Mouse (Mus musculus) myocyte (in vitro differentiated cells): ENCODE results near the gene Serping1. TPM values are rescaled to one million over a fixed set of nuclear protein-coding genes. Genes with fewer than 3 reads are reported as not detected.
"Not testable (repeated sequence)": the region's sequence is repeated elsewhere in the genome, so short reads cannot be mapped to it uniquely, and the experiment has no call there.

Source experiments
- H3K27me3 ChIP-seq: one replicate; pipeline ENCODE4 v1.6.1; 2011; ENCODE audit not compliant: control insufficient read depth, insufficient read depth, insufficient read length
- H3K36me3 ChIP-seq: one replicate; pipeline ENCODE4 v1.6.1; 2011; ENCODE audit not compliant: control insufficient read depth, insufficient read depth
- H3K4me2 ChIP-seq: one replicate; pipeline ENCODE4 v1.6.1; 2011; ENCODE audit warnings: low read depth, control low read depth
- H3K4me3 ChIP-seq: one replicate; pipeline ENCODE4 v1.5.1; 2011; ENCODE audit warnings: mild to moderate bottlenecking, control low read depth, moderate library complexity
- H3K79me2 ChIP-seq: one replicate; pipeline ENCODE4 v1.6.1; 2011; ENCODE audit not compliant: control insufficient read depth, insufficient read depth
- H3ac ChIP-seq: one replicate; pipeline ENCODE4 v1.6.1; 2011; ENCODE audit not compliant: control insufficient read depth, insufficient read length
- CEBPB ChIP-seq: IDR thresholded peaks from 2 replicates; pipeline ENCODE4 v1.6.1; 2011; ENCODE audit warnings: mild to moderate bottlenecking, moderate library complexity; ENCODE audit not compliant: poor library complexity, insufficient read depth, severe bottlenecking
- E2F4 ChIP-seq: IDR thresholded peaks from one replicate; pipeline ENCODE4 v1.6.1; 2011; ENCODE audit warnings: mild to moderate bottlenecking, control low read depth, moderate library complexity; ENCODE audit not compliant: insufficient read depth
- MAX ChIP-seq: IDR thresholded peaks from one replicate; pipeline ENCODE4 v1.6.1; 2011; ENCODE audit warnings: low read depth, mild to moderate bottlenecking, control low read depth
- MYOD1 ChIP-seq, 3 experiments: IDR thresholded peaks; one replicate each; pipeline ENCODE4 v1.6.1; 2011; ENCODE audit warnings: control low read depth in 2 of 3, low read depth in 2 of 3, mild to moderate bottlenecking in 2 of 3, moderate library complexity in 1 of 3; ENCODE audit not compliant: insufficient read length in 2 of 3, control insufficient read depth in 1 of 3
- MYOG ChIP-seq, 3 experiments: IDR thresholded peaks; one replicate each; pipeline ENCODE4 v1.6.1; 2011; ENCODE audit warnings: control low read depth in 2 of 3, low read depth in 2 of 3, mild to moderate bottlenecking in 2 of 3; ENCODE audit not compliant: insufficient read length in 2 of 3, control insufficient read depth in 1 of 3, insufficient read depth in 1 of 3
- POLR2A ChIP-seq: IDR thresholded peaks from one replicate; pipeline ENCODE4 v1.6.1; 2011; ENCODE audit warnings: low read depth, mild to moderate bottlenecking, control low read depth, moderate library complexity; ENCODE audit not compliant: insufficient read length
- POLR2AphosphoS2 ChIP-seq: IDR thresholded peaks from one replicate; pipeline ENCODE4 v1.6.1; 2011; ENCODE audit warnings: low read depth, control low read depth; ENCODE audit not compliant: insufficient read length
- REST ChIP-seq: IDR thresholded peaks from one replicate; pipeline ENCODE4 v1.6.1; 2011; ENCODE audit warnings: mild to moderate bottlenecking, control low read depth, moderate library complexity; ENCODE audit not compliant: insufficient read depth, insufficient read length
- SRF ChIP-seq: IDR thresholded peaks from one replicate; pipeline ENCODE4 v1.6.1; 2011; ENCODE audit warnings: low read depth; ENCODE audit not compliant: control insufficient read depth, insufficient read length
- TCF12 ChIP-seq: IDR thresholded peaks from one replicate; pipeline ENCODE4 v1.6.1; 2011; ENCODE audit warnings: mild to moderate bottlenecking, control low read depth; ENCODE audit not compliant: poor library complexity, insufficient read depth, severe bottlenecking
- TCF3 ChIP-seq: IDR thresholded peaks from one replicate; pipeline ENCODE4 v1.6.1; 2011; ENCODE audit warnings: low read depth, control low read depth; ENCODE audit not compliant: insufficient read length
- USF1 ChIP-seq: IDR thresholded peaks from one replicate; pipeline ENCODE4 v1.6.1; 2011; ENCODE audit warnings: low read depth, mild to moderate bottlenecking, control low read depth, moderate library complexity
- polyA plus RNA-seq: library from polyadenylated mRNA; unstranded; fragments of >200 nt; fragmentation: generic; extraction: Trizol; gene quantifications from one replicate; pipeline ENCODE4 v1.2.1, GENCODE M21; 2012; ENCODE audit warnings: missing spikeins

Gene Serping1
- polyA plus RNA-seq, 1 experiment: 0.62 TPM

GRCm38 (mm10) chr2:84803963-84804362 lies 28.7 kb upstream of the Serping1 start:
- Histone ChIP-seq H3K4me2 (no peak overlapping the region), H3K4me3 (no peak overlapping the region), H3ac (no peak overlapping the region), H3K27me3 (no peaks in the 10 kb centered on the region), H3K36me3 (no peaks in the 10 kb centered on the region), H3K79me2 (no peaks in the 10 kb centered on the region)
- TF ChIP-seq POLR2A (no peak), MAX (no peak), MYOD1 (IDR thresholded peaks at IDR 0.05; ENCODE audit: control insufficient read depth in 1 of 3, insufficient read length in 2 of 3, low read depth in 2 of 3) (no peak), USF1 (no peak), E2F4 (no peak), TCF12 (no peak), MYOG (IDR thresholded peaks at IDR 0.05; ENCODE audit: control insufficient read depth in 1 of 3, insufficient read depth in 1 of 3, insufficient read length in 2 of 3, low read depth in 2 of 3) (no peak), TCF3 (no peak), CEBPB (no peak), SRF (no peak), REST (no peak)

GRCm38 (mm10) chr2:84801223-84801622 lies 26.0 kb upstream of the Serping1 start:
- H3K36me3 ChIP-seq, H3ac ChIP-seq, H3K4me2 ChIP-seq, H3K79me2 ChIP-seq, H3K27me3 ChIP-seq, H3K4me3 ChIP-seq: not testable (repeated sequence)

- no peak overlapping the region for H3ac ChIP-seq
- H3K4me2 ChIP-seq: peak overlapping the region; percentile 100
- TF ChIP-seq MAX (no peak), TCF3 (no peak), CEBPB (no peak), MYOG (IDR thresholded peaks at IDR 0.05; ENCODE audit: control insufficient read depth in 1 of 3, insufficient read depth in 1 of 3, insufficient read length in 2 of 3, low read depth in 2 of 3) (no peak), POLR2AphosphoS2 (no peak), REST (no peak), SRF (no peak), POLR2A (no peak), USF1 (no peak), TCF12 (no peak), E2F4 (no peak), MYOD1 (IDR thresholded peaks at IDR 0.05; ENCODE audit: control insufficient read depth in 1 of 3, insufficient read length in 2 of 3, low read depth in 2 of 3) (no peak)
- H3K4me3 ChIP-seq: no peak overlapping the region
- H3K27me3 ChIP-seq: no peaks in the 10 kb centered on the region
- H3K79me2 ChIP-seq: no peaks in the 10 kb centered on the region
- H3K36me3 ChIP-seq: no peaks in the 10 kb centered on the region
Measured at GRCm38 (mm10) chr2:84800304-84800703, 25.1 kb upstream of the Serping1 start.

- Histone ChIP-seq H3K4me3 (peak overlapping the region; percentile 85), H3ac (peak overlapping the region; percentile 1)
Measured at GRCm38 (mm10) chr2:84799041-84799561, 23.9 kb upstream of the Serping1 start.

GRCm38 (mm10) chr2:84798493-84798921 lies 23.3 kb upstream of the Serping1 start, which contains the start of gene Ube2l6:
Ube2l6 (plus strand) TSS chr2:84798828.
- peak within 1 kb of the TSS; percentile 85 for H3K4me3 ChIP-seq
- peak within 1 kb of the TSS; percentile 1 for H3ac ChIP-seq
- TF ChIP-seq TCF3 (no peak), POLR2A (peak; percentile 24), TCF12 (no peak)
- H3K79me2 ChIP-seq: no peaks in the 10 kb centered on the region
- H3K4me2 ChIP-seq: peak within 1 kb of the TSS; percentile 100
- no peaks in the 10 kb centered on the region for H3K27me3 ChIP-seq
- no peaks in the 10 kb centered on the region for H3K36me3 ChIP-seq

More at GRCm38 (mm10) chr2:84799041-84799561, 23.9 kb upstream of the Serping1 start:
- H3K4me2 ChIP-seq: peak overlapping the region; percentile 100
- no peak for TF ChIP-seq TCF12
- no peaks in the 10 kb centered on the region for H3K36me3 ChIP-seq
- H3K79me2 ChIP-seq: no peaks in the 10 kb centered on the region
- no peaks in the 10 kb centered on the region for H3K27me3 ChIP-seq
